Mouse (Mus musculus): Measurements from ENCODE around the gene Cks1b. TPM values are rescaled to one million over a fixed set of nuclear protein-coding genes. Genes with fewer than 3 reads are reported as not detected.
A peak's percentile ranks its signal among the peaks of the same experiment; 100 is the strongest.

Cks1b gene
- total RNA-seq, 2 experiments from 2014 or later, result 1.9 to 3.1 TPM

DNA sequence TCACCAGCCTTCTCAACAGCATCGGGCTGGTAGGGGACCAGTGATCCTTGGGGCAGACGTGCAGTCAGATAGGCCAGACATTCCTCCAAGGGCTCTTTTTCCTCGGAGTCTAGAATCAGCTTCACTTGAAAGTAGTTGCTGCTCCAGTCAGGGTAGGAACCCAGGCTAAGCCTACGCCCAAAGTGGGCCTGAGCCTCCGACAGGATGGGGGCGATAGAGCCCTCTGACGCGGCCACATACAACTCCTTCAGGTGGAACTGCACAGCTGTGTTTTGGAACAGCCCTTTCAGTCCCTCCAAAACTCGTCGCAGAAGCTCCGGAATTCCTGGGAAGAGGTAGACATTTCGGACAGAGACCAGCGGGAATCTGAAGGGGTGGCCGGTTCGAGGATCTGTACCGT is 9.7 kb downstream of the Cks1b start:
- no peak for DNase-seq (ENCODE audit: low spot score in 2 of 2)
- intact Hi-C loops (cut with DNase I), result no loop called here

DNA sequence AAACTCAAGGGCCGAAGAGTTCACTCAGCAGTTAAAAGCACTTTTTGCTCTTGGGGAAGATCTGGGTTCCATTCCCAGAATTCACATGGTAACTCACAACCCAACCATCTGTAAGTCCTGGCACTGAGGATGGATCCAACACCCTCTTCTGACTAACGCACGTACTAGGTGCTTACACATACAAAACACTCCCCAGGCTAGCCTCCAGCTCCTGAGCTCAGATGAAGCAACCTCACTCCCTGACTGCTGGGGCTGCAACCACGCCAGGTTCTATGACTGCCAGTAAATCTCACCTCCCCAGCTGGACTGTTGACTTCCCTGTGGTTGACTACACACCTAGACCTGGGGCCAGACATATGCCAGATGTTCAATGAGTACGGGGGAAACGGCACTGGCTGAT is 11.3 kb downstream of the Cks1b start:
- no peak for DNase-seq (ENCODE audit: low spot score in 2 of 2)
- intact Hi-C loops (cut with DNase I), result no loop called here

DNA sequence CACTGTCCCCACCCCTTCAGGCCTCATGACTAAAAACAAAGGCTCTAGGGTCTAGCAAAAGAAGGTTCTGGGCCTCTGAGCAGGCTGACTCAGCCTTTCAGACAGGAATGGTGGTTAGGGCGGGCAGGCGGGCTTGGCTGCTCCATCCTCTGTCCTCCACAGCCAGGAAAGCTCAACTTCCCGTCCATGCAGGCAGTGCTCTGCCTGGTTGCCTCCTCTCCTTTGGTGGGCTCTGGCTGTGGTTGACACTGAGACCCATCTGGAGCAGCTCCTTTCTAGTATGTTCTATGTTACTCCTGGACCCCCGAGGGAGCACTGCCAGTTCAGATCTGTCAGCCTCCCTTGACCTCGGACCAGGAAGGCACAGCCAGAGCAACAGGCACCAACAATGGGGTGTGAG is 15.5 kb downstream of the Cks1b start, which contains the start of gene Lenep:
Gene Lenep (minus strand): TSS at position 101 of the 400 bp plus-strand sequence.
- intact Hi-C loops (cut with DNase I), result no loop called here
- no peak for DNase-seq (ENCODE audit: low spot score in 2 of 2)

DNA sequence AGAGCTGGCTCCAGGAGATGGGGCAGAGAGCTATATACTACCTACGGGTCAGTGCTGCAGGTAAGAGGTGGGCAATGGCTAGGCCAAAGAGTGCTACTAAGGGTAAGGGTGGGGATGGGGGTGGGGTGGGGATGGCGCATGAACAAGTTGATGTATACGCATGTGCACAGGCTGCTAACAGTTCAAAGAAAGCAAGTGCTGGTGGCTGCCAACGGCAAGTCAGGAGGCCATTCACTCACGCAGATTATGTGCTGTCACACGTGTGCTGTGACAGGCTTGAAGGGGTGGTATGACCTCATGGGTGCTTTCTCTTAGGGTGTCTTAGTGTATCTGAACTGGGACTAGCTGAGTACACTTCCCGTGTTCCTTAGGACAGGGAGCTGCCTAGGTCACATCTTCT is 16.9 kb downstream of the Cks1b start:
- no peak for DNase-seq (ENCODE audit: low spot score in 2 of 2)
- intact Hi-C loops (cut with DNase I), result no loop called here

DNA sequence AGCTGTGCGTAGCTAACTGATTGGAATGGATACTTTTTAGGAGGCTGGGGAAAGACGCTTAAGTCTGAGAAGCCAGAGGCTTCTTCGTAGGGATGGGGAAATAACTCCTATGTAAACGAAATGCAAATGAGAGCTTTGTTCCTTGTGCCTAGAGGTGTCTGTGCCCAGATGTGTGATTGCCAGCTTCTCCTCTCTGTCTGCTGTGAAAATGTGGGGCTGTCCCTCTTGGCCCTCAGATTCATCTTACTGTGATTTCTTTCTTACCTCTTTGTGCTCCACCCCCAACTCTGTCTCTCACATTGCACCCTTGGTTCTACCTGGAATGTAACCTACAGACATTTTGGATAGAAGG is 21.6 kb downstream of the Cks1b start:
- intact Hi-C loops (cut with DNase I), result loop anchor here (2.0 kb wide), 1 partner anchor 92 kb away; no protein-coding TSS in a partner anchor
- DNase-seq (ENCODE audit: low spot score in 2 of 2), result no peak

DNA sequence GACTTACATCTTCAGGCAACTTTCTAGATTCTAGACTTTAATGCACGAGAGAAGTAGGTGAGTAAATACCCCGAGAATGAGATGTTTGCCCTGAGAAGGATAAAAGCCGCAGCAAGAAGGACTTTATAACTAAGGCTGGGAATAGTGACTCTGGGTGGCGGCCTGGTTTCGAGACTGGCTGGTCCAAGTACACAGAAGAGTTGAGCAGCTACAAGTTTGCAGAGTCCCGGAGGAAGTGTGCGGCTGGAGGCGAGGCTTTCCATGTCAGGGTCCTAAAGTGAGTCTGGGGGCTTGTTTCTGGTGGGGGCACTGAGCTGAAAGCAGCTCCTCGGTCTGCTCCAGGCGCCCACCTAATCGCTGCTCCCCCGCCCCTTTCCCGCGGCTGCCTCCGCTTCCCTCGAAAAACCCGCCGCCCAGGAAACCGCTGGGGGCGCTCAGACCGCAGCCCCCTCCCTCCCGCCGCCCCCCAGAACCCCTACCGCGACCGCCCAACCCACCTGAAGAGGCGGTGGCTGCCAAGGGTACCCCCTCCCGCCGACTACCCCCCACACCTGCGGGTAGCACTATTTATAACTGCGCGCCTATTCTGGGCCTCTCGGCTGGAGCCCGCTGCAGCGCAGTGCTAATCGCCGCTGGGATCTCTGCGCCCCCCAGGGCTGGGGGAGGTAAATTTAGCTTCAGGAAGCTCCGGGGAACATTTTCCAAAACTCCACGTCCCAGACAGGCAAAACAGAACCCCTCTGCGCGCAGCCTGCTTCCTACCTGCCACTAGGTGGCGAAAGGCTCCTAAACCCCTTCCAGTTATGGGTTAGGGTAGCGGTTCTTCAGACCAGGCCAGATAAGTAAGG is 22.2 kb downstream of the Cks1b start:
- intact Hi-C loops (cut with DNase I), result loop anchor here (2.0 kb wide), 1 partner anchor 93 kb away; no protein-coding TSS in a partner anchor
- DNase-seq (ENCODE audit: low spot score in 2 of 2), result peak in 1 of 2 experiments; percentile 62

DNA sequence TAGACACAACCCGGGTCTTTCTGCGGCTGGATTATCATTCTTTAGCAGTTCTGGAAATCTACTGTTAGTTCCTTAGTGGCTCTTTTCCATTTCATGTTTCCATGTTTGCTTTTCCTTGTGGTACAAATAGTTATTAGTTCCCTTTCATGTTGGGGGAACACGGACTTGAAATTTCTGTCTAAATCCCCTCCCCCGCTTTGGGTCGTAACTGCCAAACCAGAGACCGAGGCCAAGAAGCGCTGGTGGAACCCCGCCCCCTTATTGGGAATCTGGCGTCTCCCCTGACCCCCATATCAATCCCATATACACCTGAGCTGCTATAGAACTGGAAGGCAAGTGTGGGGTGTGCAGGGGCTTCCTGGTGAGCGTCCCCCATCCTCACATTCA is 22.8 kb downstream of the Cks1b start:
- intact Hi-C loops (cut with DNase I), result no loop called here
- DNase-seq (ENCODE audit: low spot score in 2 of 2), result no peak

DNA sequence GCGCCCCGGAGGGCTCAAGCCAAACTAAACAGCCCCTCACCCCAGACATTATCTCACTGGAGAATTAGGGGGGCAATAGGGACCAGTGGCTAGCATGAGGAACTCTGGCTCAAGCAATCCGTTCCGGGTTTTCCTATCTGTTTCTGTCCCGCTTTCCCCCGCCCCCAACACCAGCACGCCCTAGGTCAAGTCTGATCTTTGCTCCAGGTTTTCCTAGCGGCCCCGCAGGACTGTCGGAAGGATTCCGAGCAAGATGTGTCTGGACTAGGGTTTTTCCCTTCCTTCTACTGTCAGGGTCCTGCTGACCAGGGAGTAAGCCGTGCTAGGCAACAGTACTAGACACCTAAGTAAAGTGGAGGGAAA is 23.3 kb downstream of the Cks1b start:
- peak; percentile 54 to 61 for DNase-seq (ENCODE audit: low spot score in 2 of 2)
- intact Hi-C loops (cut with DNase I), result no loop called here

DNA sequence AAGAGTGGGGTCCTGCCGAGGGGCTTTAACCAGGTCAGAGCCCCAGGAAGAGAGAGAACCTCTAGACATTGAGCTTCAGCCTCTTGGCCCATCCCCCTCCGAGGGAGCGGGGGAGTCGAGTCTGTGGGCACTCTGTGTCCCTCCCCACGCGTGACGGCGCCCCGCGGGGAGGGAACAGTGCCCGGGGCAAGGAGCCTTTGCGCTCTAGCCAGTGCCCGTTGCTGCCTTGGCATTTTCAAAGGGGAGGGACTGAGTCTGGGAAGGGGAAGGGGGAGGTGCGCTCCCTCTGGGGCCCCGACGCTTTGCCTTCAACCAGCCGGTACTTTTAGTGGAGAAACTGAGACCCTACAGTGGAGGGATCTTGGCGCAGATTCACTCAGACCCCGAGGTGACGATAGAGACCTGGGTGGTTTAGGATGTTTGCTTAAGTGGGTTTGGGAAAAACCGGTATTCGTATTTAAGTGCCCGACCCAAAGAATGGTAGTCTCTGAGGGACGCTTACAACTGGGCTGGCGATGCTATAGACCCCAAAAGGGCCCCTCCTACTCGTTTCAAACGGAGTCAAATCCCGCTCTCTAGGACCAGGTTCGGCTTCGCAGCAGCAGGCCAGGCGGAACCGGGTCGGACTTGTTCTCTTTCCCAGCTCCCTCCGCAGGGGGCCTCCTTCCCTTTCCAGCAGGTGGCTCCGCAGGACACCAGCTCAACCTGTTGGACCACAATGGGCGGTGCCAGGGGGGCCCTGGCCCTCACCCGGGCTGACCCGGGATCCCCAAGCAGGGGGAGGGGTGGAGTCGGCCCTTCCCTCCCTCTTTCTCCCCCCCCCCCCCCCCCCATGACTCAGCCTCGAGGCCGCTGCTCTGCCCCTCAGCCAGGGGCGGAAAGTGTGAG is 23.9 kb downstream of the Cks1b start, which contains the start of gene Zbtb7b:
Gene Zbtb7b (minus strand): TSS at position 771 of the 888 bp plus-strand sequence.
- peak; percentile 51 to 56 for DNase-seq (ENCODE audit: low spot score in 2 of 2)
- intact Hi-C loops (cut with DNase I), result no loop called here

DNA sequence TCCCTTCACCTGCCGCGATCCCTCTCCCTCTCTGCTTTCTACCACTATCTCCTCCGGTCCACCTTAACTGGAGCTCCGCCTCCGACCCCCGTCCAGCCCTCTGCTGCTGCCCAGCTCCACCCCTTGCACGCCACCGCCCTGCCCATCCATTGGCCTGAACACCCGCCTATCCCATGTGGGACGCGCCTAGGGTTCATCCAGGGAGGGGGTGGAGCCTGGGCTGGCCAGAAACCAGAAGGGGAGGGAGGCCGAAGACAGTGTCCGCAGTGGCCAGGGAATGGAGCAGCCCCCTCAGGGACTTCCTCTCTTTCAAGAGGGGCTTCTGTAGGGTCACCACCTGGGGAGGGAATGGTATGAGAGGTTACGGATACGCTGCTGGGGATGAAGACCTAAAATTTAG is 24.6 kb downstream of the Cks1b start:
- intact Hi-C loops (cut with DNase I), result no loop called here
- peak; percentile 92 to 98 for DNase-seq (ENCODE audit: low spot score in 2 of 2)

DNA sequence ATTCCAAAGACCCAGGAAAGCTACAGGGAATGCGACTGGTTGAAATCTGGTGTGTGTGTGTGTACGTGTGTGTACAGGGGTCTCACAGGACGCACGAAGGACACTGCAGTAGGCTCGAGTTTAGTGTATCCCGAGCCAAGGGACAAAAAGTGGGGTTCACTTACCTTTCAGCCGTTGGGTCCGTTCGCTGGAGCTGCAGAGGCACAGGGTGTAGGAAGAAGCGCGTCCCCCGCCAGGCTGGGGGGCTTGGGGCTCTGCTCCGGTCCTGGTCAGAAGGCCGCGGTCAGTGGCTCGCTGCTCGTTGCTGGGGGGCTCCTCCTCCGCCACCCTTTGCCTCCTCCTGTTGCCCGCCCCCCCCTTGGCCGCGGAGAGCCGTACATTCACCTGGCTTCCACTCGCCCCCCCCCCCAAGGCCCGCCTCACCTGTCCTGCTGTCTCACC is 25.3 kb downstream of the Cks1b start:
- intact Hi-C loops (cut with DNase I), result no loop called here
- no peak for DNase-seq (ENCODE audit: low spot score in 2 of 2)

DNA sequence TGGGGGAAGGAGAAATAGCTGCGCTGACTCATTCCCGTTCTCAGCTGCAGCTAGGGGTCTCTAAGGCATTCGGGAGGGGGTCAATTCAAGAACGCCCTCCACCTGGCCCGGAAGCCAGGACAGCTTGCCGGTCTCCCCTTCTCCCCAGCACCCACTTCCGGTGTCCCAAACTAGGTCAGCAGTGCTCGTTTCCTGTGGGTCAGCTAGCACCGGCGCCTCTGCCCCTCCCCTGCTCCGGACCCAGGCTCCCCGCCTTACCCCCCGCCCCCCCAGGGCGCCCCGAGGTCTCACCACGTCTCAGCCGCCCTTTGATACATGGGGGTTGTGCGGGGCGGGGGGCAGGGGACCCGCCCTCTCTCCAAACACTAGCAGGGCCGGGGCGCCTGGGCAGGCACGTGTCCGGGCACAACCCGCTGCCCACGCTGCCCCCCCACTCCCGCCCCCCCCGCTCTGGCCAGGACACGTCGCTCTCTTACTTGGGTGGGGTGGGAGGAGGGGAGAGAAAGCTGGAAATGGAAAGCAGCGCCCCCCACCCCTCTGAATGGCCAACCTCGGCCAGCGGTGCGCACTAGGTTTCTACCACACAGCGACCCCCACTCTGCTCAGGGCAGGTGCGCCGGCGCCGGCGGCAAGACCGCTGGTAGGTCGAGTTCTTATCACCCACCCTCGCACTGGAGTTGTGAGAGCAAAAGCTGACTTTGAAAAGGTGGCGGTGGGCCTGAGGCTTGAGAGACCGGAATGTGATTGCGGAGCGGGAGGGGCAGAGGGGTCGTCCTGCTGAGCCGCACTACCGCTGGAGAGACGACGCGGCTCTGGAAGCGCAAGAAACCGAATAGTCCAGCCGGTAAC is 26.3 kb downstream of the Cks1b start:
- DNase-seq (ENCODE audit: low spot score in 2 of 2), result no peak
- intact Hi-C loops (cut with DNase I), result no loop called here

DNA sequence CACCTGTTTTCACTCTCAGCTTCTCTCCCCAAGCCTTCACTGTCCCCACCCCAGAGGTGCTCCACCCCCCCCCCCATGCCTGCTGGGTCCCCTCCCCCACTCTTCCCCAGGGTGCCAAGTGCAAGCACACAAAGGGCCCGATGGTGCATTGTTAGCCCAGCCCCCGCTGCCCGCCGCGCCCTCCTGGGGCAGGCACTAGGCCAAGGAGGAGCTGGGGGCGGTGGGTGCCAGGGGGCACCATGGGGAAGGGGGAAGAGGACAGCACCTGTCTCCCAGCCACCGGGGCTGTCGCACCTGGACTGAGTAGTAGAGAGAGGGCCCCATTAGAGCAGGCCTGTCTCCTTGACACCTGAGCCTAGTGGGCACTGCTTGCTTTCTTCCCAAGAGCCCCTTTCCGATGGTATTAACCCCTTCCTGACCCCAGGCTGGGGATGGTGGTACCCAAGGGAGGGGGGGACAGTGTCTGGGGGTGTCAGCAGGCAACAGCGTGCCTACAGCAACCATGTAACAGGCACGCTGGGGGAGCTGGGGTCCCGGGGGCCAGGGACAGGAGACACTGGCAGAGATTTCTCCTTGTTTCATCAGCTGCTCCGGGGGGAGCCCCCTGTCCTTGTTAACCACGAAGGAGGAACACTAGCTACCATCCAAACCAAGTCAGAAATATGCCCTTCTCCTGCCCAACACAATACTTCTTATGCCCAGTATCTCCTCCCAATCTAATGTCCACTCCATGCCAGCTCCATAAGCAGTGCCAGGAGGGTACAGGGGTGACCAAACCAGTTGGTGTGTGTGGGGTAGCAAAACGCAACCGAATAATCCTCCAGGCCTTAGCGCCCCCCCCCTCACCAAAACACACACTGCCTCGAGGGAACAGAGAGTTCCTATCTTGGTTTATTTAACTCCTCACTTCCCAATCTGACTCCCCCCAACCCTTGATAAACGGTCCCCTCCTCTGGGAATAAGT is 27.2 kb downstream of the Cks1b start:
- no peak for DNase-seq (ENCODE audit: low spot score in 2 of 2)
- intact Hi-C loops (cut with DNase I), result no loop called here

DNA sequence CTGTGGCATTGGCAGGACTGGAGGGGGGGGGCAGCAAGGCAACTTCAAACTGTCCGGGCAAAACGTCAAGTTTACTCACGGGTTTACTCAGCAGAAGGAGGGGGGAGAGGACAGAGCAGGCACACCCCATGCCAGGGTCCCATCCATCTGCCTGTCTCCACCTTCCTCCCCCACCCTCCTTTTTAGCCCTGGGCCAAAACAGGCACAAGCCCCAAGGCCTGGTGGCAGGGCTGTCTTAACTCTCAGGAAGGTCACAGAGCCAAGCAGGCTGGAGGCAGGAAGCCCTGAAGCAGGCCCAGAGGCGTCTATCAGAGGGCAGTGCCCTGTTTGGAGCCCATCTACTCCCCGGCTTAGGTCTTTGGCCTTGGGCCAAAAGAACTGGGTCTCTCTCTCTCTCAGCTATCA is 28.1 kb downstream of the Cks1b start:
- DNase-seq (ENCODE audit: low spot score in 2 of 2), result no peak
- intact Hi-C loops (cut with DNase I), result no loop called here

DNA sequence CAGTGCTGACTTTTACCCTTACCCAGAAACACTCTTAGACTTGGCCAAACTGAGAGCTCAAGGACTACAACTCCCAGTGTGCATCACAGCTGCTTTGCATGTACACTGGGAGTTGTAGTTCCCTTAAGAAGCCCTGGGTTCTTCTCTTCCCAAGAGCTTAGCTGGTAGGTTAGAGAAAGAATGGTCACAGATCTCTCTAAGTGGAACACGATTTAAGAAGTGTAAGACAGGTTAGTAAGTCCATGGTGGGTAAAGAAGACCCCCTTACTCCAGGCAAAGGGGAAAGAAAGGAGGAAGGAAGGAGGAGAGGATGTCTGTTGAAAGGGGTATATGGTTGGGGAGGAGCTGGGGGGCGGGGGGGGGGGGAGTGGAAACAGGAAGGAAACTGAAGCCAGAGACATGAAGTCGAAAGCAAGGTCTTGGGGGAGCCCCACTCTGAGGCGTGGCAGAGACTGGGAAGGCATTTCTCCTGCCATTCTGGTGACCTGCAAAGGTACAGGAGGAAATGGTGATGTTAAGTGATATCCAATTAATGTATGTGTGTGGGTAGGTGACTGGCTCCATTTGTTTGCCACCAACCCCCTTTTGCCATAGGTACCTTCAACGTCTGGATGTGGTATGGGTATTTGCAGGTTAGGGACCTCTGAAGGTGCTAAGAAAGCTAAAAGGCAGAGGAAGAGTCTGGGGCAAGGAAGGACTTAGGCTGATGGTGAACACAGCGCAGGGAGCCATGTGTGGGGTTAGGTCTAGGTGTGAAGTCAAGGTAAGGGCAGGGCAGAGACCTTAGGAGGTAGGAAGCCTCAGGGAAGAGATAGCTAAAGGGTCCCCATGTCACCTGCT is 29.1 kb downstream of the Cks1b start:
- peak in 1 of 2 experiments; percentile 50 for DNase-seq (ENCODE audit: low spot score in 2 of 2)
- intact Hi-C loops (cut with DNase I), result no loop called here

DNA sequence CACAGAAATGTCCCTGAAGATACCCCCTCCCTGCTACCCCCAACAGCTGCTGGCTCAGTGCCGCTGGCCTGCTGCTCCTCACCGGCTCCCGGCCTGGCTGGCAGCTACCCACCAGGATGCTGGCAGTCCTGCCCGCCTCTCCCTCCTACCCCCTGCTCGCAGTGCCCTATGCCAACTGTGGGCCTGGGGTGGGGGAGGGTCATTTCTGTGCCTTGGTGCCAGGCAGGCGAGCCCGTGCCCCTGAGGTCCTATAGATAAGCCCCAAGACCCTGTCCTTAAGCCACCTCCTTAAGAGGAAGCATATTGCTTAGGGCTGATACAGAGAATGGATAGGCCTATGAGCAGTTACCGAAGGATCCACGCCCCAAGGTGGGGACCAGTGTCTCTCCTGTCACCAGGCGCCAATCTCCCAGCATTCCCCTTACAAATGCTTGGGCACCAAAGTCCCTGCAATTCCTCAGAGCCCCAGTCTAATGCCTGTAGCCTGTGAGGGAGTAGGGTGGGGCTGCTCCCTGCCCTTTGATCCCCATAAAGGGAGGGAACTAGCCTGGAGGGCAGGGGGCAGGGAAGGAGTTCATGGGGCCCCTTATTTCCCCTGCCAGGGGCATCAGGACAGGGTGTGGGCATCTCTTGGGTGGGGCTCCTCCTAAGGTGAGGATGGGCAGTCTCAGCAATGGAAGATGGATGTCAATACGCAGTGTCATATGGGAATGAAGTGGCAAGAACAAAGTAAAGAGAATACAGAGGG is 29.9 kb downstream of the Cks1b start:
- DNase-seq (ENCODE audit: low spot score in 2 of 2), result peak in 1 of 2 experiments; percentile 35
- intact Hi-C loops (cut with DNase I), result no loop called here

DNA sequence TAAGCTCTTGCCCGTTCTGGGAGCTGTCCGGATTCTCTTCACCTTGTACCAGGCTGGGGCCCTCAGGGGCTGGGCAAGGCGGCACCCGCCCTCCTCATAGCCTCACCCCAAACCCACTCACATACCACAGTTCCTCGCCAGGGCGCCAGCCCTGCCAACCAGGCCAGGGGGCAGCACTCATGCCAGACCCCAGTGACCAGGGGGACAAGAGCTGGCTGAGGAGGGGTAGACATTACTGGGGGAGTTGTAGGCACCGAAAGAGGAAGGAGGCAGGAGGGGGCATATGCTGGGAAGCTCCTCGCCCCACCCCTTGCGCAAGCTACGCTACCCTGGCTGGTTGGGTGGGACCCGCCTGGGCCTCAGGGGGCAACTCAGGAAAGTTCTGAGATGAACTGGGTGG is 30.6 kb downstream of the Cks1b start:
- intact Hi-C loops (cut with DNase I), result no loop called here

More for the DNA sequence above, 30.6 kb downstream of the Cks1b start:
- no peak for DNase-seq (ENCODE audit: low spot score in 2 of 2)
